Mouse (Mus musculus): ENCODE data around the gene Mybpc1.
"Not testable (repeated sequence)": the region's sequence is repeated elsewhere in the genome, so short reads cannot be mapped to it uniquely, and the experiment has no call there.

The Mybpc1 gene

GRCm38 (mm10) chr10:88491632-88492031 is 113.3 kb downstream of the Mybpc1 start:
- no peak for DNase-seq

GRCm38 (mm10) chr10:88488629-88489028 is 116.3 kb downstream of the Mybpc1 start:
- DNase-seq, result no peak

- DNase-seq, result not testable (repeated sequence)
These were observed 122.1 kb downstream of the Mybpc1 start for GRCm38 (mm10) chr10:88482866-88483265.

Data from cerebellum, postnatal 25 days (tissue).